Mouse (Mus musculus): ENCODE measurements at regions not wholly inside any gene's neighbourhood (a gene's known extent, or its start where the extent isn't known, plus 50 kb on each side); places are given as distances from the start of the nearest gene placed in this dataset.

- Histone ChIP-seq H3K9ac (replicated peaks) (no peak overlapping the region), H3K4me2 (replicated peaks) (no peak overlapping the region), H3K4me1 (no peaks in the 10 kb centered on the region; the same call in 1 of the 2 replicates), H3K36me3 (no peaks in the 10 kb centered on the region), H3K27me3 (no peaks in the 10 kb centered on the region), H3K27ac (replicated peaks) (no peak overlapping the region), H3K9me3 (no peaks in the 10 kb centered on the region), H3K4me3 (no peak overlapping the region)
- no peak for ATAC-seq (ENCODE audit: low FRiP score, low read depth)
- WGBS, result 85% methylated on average over 5 of the region's 5 CpGs
Observed at GRCm38 (mm10) chr2:131403543-131404217, 51.0 kb upstream of the Rnf24 start.

Measured in midbrain, embryonic 12.5 days (tissue).